1 mouse cellular context compared by ENCODE assay signal in the genomic region with DNA sequence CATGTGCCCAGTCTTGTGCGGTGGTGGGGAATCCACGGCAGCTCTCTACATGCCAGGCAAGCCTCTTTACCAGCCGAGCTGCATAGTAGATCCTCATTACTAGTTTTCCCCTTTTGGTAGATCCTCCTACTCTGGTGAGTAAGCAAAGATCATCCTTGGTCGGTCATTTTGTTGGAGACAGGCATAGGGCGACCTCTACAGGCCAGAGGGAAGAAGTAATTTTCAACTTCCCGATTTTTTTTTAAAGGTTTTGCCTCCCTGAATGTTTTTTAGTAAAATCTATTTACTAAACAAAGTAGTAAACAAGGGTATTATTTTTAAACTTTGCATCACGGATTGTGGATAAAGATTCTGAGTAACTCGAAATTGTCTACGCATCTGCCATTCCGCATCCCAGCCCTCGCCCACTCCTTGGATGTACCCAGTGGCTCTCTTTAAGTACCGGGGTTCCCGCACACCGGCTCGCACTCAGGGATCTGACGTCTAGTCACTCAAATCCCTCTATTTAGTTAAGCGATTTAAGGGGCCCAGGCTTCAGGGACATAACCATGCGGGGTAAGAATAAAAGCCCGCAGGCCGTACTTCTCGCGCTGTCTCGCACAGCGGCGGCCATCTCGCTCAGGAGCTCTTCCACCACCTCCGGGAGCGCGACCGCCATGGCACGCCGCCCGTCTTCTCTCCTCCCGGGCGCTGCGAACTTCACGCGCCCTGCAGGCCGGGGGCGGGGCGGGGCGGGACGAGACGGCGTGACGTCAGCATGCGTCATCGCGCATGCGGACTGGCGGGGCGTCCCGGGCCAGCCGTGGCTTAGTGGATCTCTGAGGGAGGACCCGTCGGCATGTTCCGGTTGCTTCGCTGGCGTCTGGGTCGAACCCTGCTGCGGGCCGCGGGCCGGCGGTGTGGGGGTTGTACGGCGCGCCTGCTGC.
TF ChIP-seq lines count a peak whose summit lies in the region.

A gene (minus strand): TSS at position 701 of the 926 bp plus-strand sequence.
A gene (plus strand): TSS at position 799 of the 926 bp plus-strand sequence.

TF ChIP-seq in MEL, 35 proteins besides CTCF, POLR2A, EP300 and RAD21 (continued from another document):
- TF ChIP-seq ZMIZ1 (IDR thresholded peaks at IDR 0.05; ENCODE audit: low read depth, low read length) (peak; percentile 98), ZC3H11A (IDR thresholded peaks at IDR 0.05; ENCODE audit: low read depth, low read length) (peak; percentile 94), MEF2A (IDR thresholded peaks at IDR 0.05; ENCODE audit: extremely low read depth, insufficient replicate concordance, low read depth, low read length, poor library complexity, severe bottlenecking) (no peak), GATA1 (IDR thresholded peaks at IDR 0.05; ENCODE audit: low read depth, low read length) (peak; percentile 33), USF1 (IDR thresholded peaks at IDR 0.05; ENCODE audit: low read depth, low read length) (no peak), MAFK (IDR thresholded peaks at IDR 0.05; ENCODE audit: borderline replicate concordance, low read depth, low read length) (no peak), SMC3 (IDR thresholded peaks at IDR 0.05; ENCODE audit: low read depth, low read length) (peak; percentile 88), TCF12 (IDR thresholded peaks at IDR 0.05; ENCODE audit: low read depth, low read length) (peak; percentile 79), CHD1 (IDR thresholded peaks at IDR 0.05; ENCODE audit: low read depth, low read length) (peak; percentile 68; the same call in 1 of the 2 replicates), MAZ (IDR thresholded peaks at IDR 0.05; ENCODE audit: low read depth, low read length) (peak; percentile 45), SIN3A (IDR thresholded peaks at IDR 0.05; ENCODE audit: low read length) (peak; percentile 88), ELF1 (IDR thresholded peaks at IDR 0.05; ENCODE audit: low read depth, low read length) (0 out of 2 replicates have a peak, but pooled peaks have one; percentile 47), NELFE (IDR thresholded peaks at IDR 0.05; ENCODE audit: low read depth, low read length) (peak; percentile 98), KAT2A (conservative IDR thresholded peaks at IDR 0.05; ENCODE audit: low read depth, low read length) (no peak; the same call in 1 of the 2 replicates), POLR2AphosphoS5 (IDR thresholded peaks at IDR 0.05; ENCODE audit: borderline replicate concordance, low read depth, low read length) (no peak), MAX (IDR thresholded peaks at IDR 0.05; ENCODE audit: low read length) (peak; percentile 66), RCOR1 (IDR thresholded peaks at IDR 0.05; ENCODE audit: low read depth, low read length) (0 out of 2 replicates have a peak, but pooled peaks have one; percentile 11), ZKSCAN1 (IDR thresholded peaks at IDR 0.05; ENCODE audit: low read depth, low read length) (no peak), ZNF384 (IDR thresholded peaks at IDR 0.05; ENCODE audit: low read depth, low read length) (peak; percentile 96), ETS1 (IDR thresholded peaks at IDR 0.05; ENCODE audit: low read depth, low read length) (peak; percentile 52; the same call in 1 of the 2 replicates), MYC (IDR thresholded peaks at IDR 0.05; ENCODE audit: low read depth, low read length) (peak; percentile 80), CHD2 (IDR thresholded peaks at IDR 0.05; ENCODE audit: low read length) (no peak), MYB (IDR thresholded peaks at IDR 0.05; ENCODE audit: low read depth, low read length) (no peak), UBTF (IDR thresholded peaks at IDR 0.05; ENCODE audit: borderline replicate concordance, insufficient read depth, low read depth, low read length) (peak; percentile 90; the same call in 1 of the 2 replicates)
